Mouse (Mus musculus) cerebellum, adult 2 months (tissue): Measurements from ENCODE around the gene Olfm2.

Experiments
- CTCF ChIP-seq: fragments of 200-500 bp; IDR thresholded peaks from 2 replicates; pipeline ENCODE4 v1.5.1; 2011; ENCODE audit warnings: low read depth, mild to moderate bottlenecking, control low read depth, low read length, moderate library complexity, borderline replicate concordance; ENCODE audit not compliant: insufficient read depth
- POLR2A ChIP-seq: fragments of 200-500 bp; IDR thresholded peaks from 2 replicates; pipeline ENCODE4 v1.6.1; 2011; ENCODE audit warnings: low read length, control low read depth, borderline replicate concordance; ENCODE audit not compliant: insufficient read depth

- no peak for TF ChIP-seq CTCF
- TF ChIP-seq POLR2A = no peak
Observed at GRCm38 (mm10) chr9:20641501-20641900, 104.6 kb downstream of the Olfm2 start.
